Mouse (Mus musculus): ENCODE measurements around the gene Has3.

The Has3 gene

DNA sequence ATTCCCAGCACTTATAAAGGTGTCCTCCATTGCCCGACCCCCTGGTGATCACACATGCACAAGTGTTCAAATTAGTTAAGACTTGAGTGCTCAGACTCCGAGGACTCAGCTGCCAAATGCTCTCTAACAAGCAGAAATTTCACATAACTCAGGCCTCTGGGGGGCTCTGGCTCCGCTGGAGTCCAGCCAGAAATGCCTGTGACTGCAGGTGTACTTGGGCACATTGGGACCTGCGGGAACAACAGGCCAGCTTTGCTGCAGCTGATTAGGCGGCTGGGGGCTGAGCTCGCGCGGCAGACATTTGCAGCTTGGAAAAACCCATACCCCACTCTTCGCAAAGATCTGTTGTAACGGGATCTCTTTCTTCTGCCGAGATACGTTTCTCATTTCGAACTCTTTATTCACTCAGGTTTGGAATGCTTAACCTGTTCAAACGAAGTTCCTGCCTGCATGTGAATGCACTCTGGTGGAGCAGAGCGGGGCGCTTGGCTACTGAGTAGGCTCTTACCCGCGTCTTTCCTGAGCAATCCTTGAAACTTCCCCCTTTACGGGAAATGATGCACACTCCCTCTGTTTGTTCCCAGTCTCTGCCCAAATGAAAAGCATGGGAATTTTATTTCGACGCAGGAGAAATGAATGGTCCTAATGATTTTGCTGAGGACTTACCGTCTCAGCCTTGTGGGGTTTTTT lies 62.5 kb downstream of the Has3 start:
- DNase-seq (ENCODE audit: low spot score in 2 of 2), result no peak

DNA sequence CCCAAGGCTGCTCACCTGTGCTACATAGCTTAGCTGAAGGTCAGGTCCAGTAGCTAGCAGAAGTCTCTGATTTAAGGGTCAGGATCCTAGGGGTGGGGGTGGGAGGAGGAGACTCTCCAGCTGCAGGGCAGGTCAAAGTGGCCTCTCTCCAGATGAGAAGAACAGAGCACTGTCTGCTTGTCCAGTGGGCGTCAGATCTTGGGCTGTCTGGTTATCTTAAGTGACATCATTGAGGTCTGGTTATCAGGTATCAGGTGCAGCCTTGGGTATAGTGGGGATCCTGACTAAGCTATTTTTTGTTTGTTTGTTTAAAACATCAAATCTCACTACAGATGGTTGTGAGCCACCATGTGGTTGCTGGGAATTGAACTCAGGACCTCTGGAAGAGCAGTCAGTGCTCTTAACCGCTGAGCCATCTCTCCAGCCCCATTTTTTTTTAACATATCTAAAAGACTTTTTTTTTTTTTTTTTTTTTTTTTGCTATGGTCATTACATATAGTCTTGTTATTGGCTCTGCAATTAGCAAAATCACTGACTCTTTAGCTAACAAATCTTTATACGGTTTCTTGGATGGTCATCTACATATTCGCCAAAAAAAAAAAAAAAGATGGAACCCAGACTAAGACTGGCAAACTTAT lies 63.6 kb downstream of the Has3 start:
- DNase-seq (ENCODE audit: low spot score in 2 of 2), result no peak
